In genomic region chr5:124000824-124001223, GRCm38 (mm10) we compare ENCODE assay signal across 8 mouse cellular contexts. TPM values are rescaled to one million over a fixed set of nuclear protein-coding genes. Genes with fewer than 3 reads are reported as not detected.
DNase-seq lines count a peak whose midpoint lies in the region; ATAC-seq and TF ChIP-seq lines count a peak whose summit lies in the region.

No protein-coding gene starts in this region.

- H3K4me2 ChIP-seq in forebrain, embryonic 16.5 days (ENCODE audit: low read length) = no peak overlapping the region
- no peak overlapping the region for H3K4me2 ChIP-seq in liver, embryonic 16.5 days (ENCODE audit: low read depth, low read length)
- no peak overlapping the region for H3K4me2 ChIP-seq in neural tube, embryonic 14.5 days (ENCODE audit: low read depth, low read length)

- no peak overlapping the region for H3K4me3 ChIP-seq in ES-Bruce4 (ENCODE audit: low read depth, low read length)
- H3K4me3 ChIP-seq in forebrain, embryonic 16.5 days (replicated peaks; ENCODE audit: low read length) = no peak overlapping the region
- no peak overlapping the region for H3K4me3 ChIP-seq in liver, embryonic 16.5 days (ENCODE audit: low read depth, low read length)
- no peak overlapping the region for H3K4me3 ChIP-seq in neural tube, embryonic 14.5 days (ENCODE audit: low read depth, low read length)
- H3K4me3 ChIP-seq in testis, adult 2 months (ENCODE audit: control insufficient read depth, low read depth, low read length) = no peak overlapping the region

- no peaks in the 10 kb centered on the region for H3K9me3 ChIP-seq in ES-Bruce4 (replicated peaks; ENCODE audit: control insufficient read depth, insufficient read depth, low read length, poor library complexity, severe bottlenecking)
- no peaks in the 10 kb centered on the region for H3K9me3 ChIP-seq in forebrain, embryonic 16.5 days (ENCODE audit: control insufficient read depth, low read length)
- no peaks in the 10 kb centered on the region for H3K9me3 ChIP-seq in liver, embryonic 16.5 days (replicated peaks; ENCODE audit: control insufficient read depth, low read length)
- H3K9me3 ChIP-seq in neural tube, embryonic 14.5 days (ENCODE audit: control insufficient read depth, low read length) = no peaks in the 10 kb centered on the region

- no peaks in the 10 kb centered on the region for H3K27me3 ChIP-seq in ES-Bruce4 (ENCODE audit: control insufficient read depth, insufficient read depth, low read length, poor library complexity, severe bottlenecking)
- no peaks in the 10 kb centered on the region for H3K27me3 ChIP-seq in forebrain, embryonic 16.5 days (replicated peaks; ENCODE audit: control insufficient read depth, insufficient read depth, low read length)
- no peaks in the 10 kb centered on the region for H3K27me3 ChIP-seq in liver, embryonic 16.5 days (ENCODE audit: control insufficient read depth, insufficient read depth, low read depth, low read length)
- H3K27me3 ChIP-seq in neural tube, embryonic 14.5 days (ENCODE audit: control insufficient read depth, insufficient read depth, low read length) = no peaks in the 10 kb centered on the region
- H3K27me3 ChIP-seq in testis, adult 2 months (ENCODE audit: control insufficient read depth, insufficient read depth, low read length) = no peaks in the 10 kb centered on the region

- H3K36me3 ChIP-seq in ES-Bruce4 (ENCODE audit: control insufficient read depth, insufficient read depth, low read length, poor library complexity, severe bottlenecking) = no peaks in the 10 kb centered on the region
- H3K36me3 ChIP-seq in forebrain, embryonic 16.5 days (ENCODE audit: control insufficient read depth, insufficient read depth) = peaks cover 6% of the 10 kb centered on the region
- peaks cover 23% of the 10 kb centered on the region for H3K36me3 ChIP-seq in liver, embryonic 16.5 days (ENCODE audit: control insufficient read depth, insufficient read depth)
- H3K36me3 ChIP-seq in neural tube, embryonic 14.5 days (ENCODE audit: control insufficient read depth, insufficient read depth, low read length) = peaks cover 13% of the 10 kb centered on the region
- no peaks in the 10 kb centered on the region; the same call in none of the 2 replicates for H3K36me3 ChIP-seq in testis, adult 2 months (ENCODE audit: control insufficient read depth, insufficient read depth, low read length)

- ATAC-seq in forebrain, embryonic 16.5 days = peak; percentile 62
- peak; percentile 35 for ATAC-seq in liver, embryonic 16.5 days (ENCODE audit: low read depth)
- peak; percentile 74; the same call in 1 of the 2 replicates for ATAC-seq in neural tube, embryonic 14.5 days (ENCODE audit: low read depth)

- no peak for TF ChIP-seq POLR2A in ES-Bruce4 (IDR thresholded peaks at IDR 0.05; ENCODE audit: insufficient read depth, low read length)
- TF ChIP-seq POLR2A in testis, adult 2 months (IDR thresholded peaks at IDR 0.05; ENCODE audit: control insufficient read depth, low read depth, low read length) = no peak

- no peaks in the 10 kb centered on the region for H3K4me1 ChIP-seq in ES-Bruce4 (ENCODE audit: control insufficient read depth, insufficient read depth, low read length)
- peaks cover 19% of the 10 kb centered on the region for H3K4me1 ChIP-seq in forebrain, embryonic 16.5 days (replicated peaks; ENCODE audit: control insufficient read depth, insufficient read depth, low read length)
- H3K4me1 ChIP-seq in liver, embryonic 16.5 days (ENCODE audit: control insufficient read depth, low read depth, low read length) = peaks cover 10% of the 10 kb centered on the region
- peaks cover 7% of the 10 kb centered on the region; the same call in 1 of the 2 replicates for H3K4me1 ChIP-seq in neural tube, embryonic 14.5 days (ENCODE audit: control insufficient read depth, insufficient read depth, low read length)
- H3K4me1 ChIP-seq in testis, adult 2 months (ENCODE audit: control insufficient read depth, insufficient read depth, low read length) = no peaks in the 10 kb centered on the region

- WGBS in forebrain, embryonic 16.5 days = 11% methylated on average over 7 of the region's 7 CpGs
- WGBS in large intestine, adult 2 months = 11% methylated on average over 7 of the region's 7 CpGs
- WGBS in liver, embryonic 16.5 days (ENCODE audit: insufficient replicate concordance) = 5% methylated on average over 7 of the region's 7 CpGs
- 14% methylated on average over 7 of the region's 7 CpGs for WGBS in neural tube, embryonic 14.5 days

- TF ChIP-seq EP300 in ES-Bruce4 (IDR thresholded peaks at IDR 0.05; ENCODE audit: insufficient read depth, low read depth, low read length) = no peak

- H3K9ac ChIP-seq in ES-Bruce4 (ENCODE audit: low read depth, poor library complexity, severe bottlenecking) = no peak overlapping the region
- no peak overlapping the region for H3K9ac ChIP-seq in forebrain, embryonic 16.5 days (replicated peaks; ENCODE audit: low read depth, low read length)
- H3K9ac ChIP-seq in liver, embryonic 16.5 days (ENCODE audit: low read depth, low read length) = no peak overlapping the region
- H3K9ac ChIP-seq in neural tube, embryonic 14.5 days (replicated peaks; ENCODE audit: low read depth, low read length) = no peak overlapping the region

- intact Hi-C loops in heart, postnatal 25 days (cut with DNase I) = loop anchor here (1.0 kb wide), 1 partner anchor 83 kb away; no protein-coding TSS in a partner anchor

- peak; percentile 93 for TF ChIP-seq CTCF in ES-Bruce4 (IDR thresholded peaks at IDR 0.05; ENCODE audit: low read depth, low read length)
- peak; percentile 89 for TF ChIP-seq CTCF in testis, adult 2 months (IDR thresholded peaks at IDR 0.05; ENCODE audit: control insufficient read depth, insufficient read depth, insufficient replicate concordance, low read depth, low read length)

- no peak overlapping the region for H3K27ac ChIP-seq in ES-Bruce4 (ENCODE audit: insufficient read depth, low read length)
- H3K27ac ChIP-seq in forebrain, embryonic 16.5 days (ENCODE audit: low read length) = no peak overlapping the region
- H3K27ac ChIP-seq in liver, embryonic 16.5 days (ENCODE audit: low read length) = no peak overlapping the region
- no peak overlapping the region for H3K27ac ChIP-seq in neural tube, embryonic 14.5 days (ENCODE audit: low read depth, low read length)
- no peak overlapping the region for H3K27ac ChIP-seq in testis, adult 2 months (ENCODE audit: control insufficient read depth, insufficient read depth, low read depth, low read length)

- peak; percentile 89 for DNase-seq in c-Kit-positive CD71-positive TER-119-positive erythroid progenitor cells, embryonic 14.5 days (ENCODE audit: low spot score)
- peak; percentile 62 for DNase-seq in heart, postnatal 25 days (ENCODE audit: low spot score)
- DNase-seq in large intestine, adult 2 months (ENCODE audit: low read depth, low spot score) = peak; percentile 88

RNA-seq across cellular contexts. Expression of gene Hip1r, which starts 27.4 kb away (rescaled TPM):
- 17.4 and 24.6 TPM in 2 replicates for polyA plus RNA-seq in ES-Bruce4 (2011; ENCODE audit: insufficient read depth, insufficient read length, low read depth, missing spikeins)
- polyA plus RNA-seq in forebrain, embryonic 16.5 days (2015; fragmentation: Nextera tagmentation; extraction: Ambion mirVana) = 33.3 and 35.7 TPM in 2 replicates
- 10 to 100 TPM; 13.4 to 19.0 TPM for total RNA-seq in heart, postnatal 25 days (2021)
- 22.9 and 34.9 TPM in 2 replicates for polyA plus RNA-seq in large intestine, adult 2 months (2012; rRNA removed)
- 12.4 and 16.3 TPM in 2 replicates for polyA plus RNA-seq in liver, embryonic 16.5 days (2015; fragmentation: Nextera tagmentation; extraction: Ambion mirVana)
- polyA plus RNA-seq in neural tube, embryonic 14.5 days (2014; fragmentation: Nextera tagmentation; extraction: Ambion mirVana) = 19.7 and 21.4 TPM in 2 replicates
- 8.7 and 11.0 TPM in 2 replicates for polyA plus RNA-seq in testis, adult 2 months (2012; rRNA removed)

RNA-seq across cellular contexts. Expression of gene Vps37b, which starts 31.2 kb away (rescaled TPM):
- 11.2 and 11.9 TPM in 2 replicates for polyA plus RNA-seq in ES-Bruce4 (2011; ENCODE audit: insufficient read depth, insufficient read length, low read depth, missing spikeins)
- 104 and 112 TPM in 2 replicates for polyA plus RNA-seq in forebrain, embryonic 16.5 days (2015; fragmentation: Nextera tagmentation; extraction: Ambion mirVana)
- total RNA-seq in heart, postnatal 25 days (2021) = 10 to 100 TPM; 18.2 to 18.6 TPM
- 30.6 and 34.3 TPM in 2 replicates for polyA plus RNA-seq in large intestine, adult 2 months (2012; rRNA removed)
- polyA plus RNA-seq in liver, embryonic 16.5 days (2015; fragmentation: Nextera tagmentation; extraction: Ambion mirVana) = 14.3 and 16.3 TPM in 2 replicates
- polyA plus RNA-seq in neural tube, embryonic 14.5 days (2014; fragmentation: Nextera tagmentation; extraction: Ambion mirVana) = 47.1 and 58.1 TPM in 2 replicates
- 46.6 and 47.7 TPM in 2 replicates for polyA plus RNA-seq in testis, adult 2 months (2012; rRNA removed)
